Mouse (Mus musculus) MEL (cell line): ENCODE data around the gene Slc22a20. TPM values are rescaled to one million over a fixed set of nuclear protein-coding genes. Genes with fewer than 3 reads are reported as not detected.

Experiments
- DNase-seq: peaks from one replicate; pipeline ENCODE4 v3.0.0; 2011; ENCODE audit warnings: low read depth, low spot score
- H3K27ac ChIP-seq: 2 replicates; pipeline ENCODE4 v1.5.1; 2012; ENCODE audit warnings: low read depth, mild to moderate bottlenecking, control low read depth, low read length, moderate library complexity; ENCODE audit not compliant: control insufficient read depth
- H3K27me3 ChIP-seq, 2 experiments: fragments of 150-350 bp in 1 of 2; sonication (generic) in 1 of 2; 2 replicates each; pipeline ENCODE4 v1.6.1; 2012; ENCODE audit warnings: low read length in 2 of 2, mild to moderate bottlenecking in 2 of 2, improper control_type of control experiment in 1 of 2, moderate library complexity in 1 of 2; ENCODE audit not compliant: insufficient read depth in 2 of 2, control insufficient read depth in 1 of 2
- H3K36me3 ChIP-seq, 2 experiments: 2 replicates each; pipeline ENCODE4 v1.6.1; 2012 to 2014; ENCODE audit warnings: low read length in 2 of 2, improper control_type of control experiment in 1 of 2, inconsistent platforms in 1 of 2, mild to moderate bottlenecking in 1 of 2; ENCODE audit not compliant: insufficient read depth in 2 of 2, control insufficient read depth in 1 of 2
- H3K4me1 ChIP-seq, 2 experiments: fragments of 150-350 bp in 1 of 2; sonication (generic) in 1 of 2; 2 replicates each; pipeline ENCODE4 v1.6.1; 2012; ENCODE audit warnings: low read length in 2 of 2, improper control_type of control experiment in 1 of 2, mild to moderate bottlenecking in 1 of 2; ENCODE audit not compliant: insufficient read depth in 2 of 2, control insufficient read depth in 1 of 2
- H3K4me3 ChIP-seq, 2 experiments: fragments of 150-350 bp in 1 of 2; sonication (generic) in 1 of 2; 2 replicates each; pipeline ENCODE4 v1.5.1; 2012; ENCODE audit warnings: low read depth in 2 of 2, low read length in 2 of 2, mild to moderate bottlenecking in 2 of 2, moderate library complexity in 2 of 2, control low read depth in 1 of 2, improper control_type of control experiment in 1 of 2; ENCODE audit not compliant: control insufficient read depth in 1 of 2, insufficient read depth in 1 of 2
- H3K79me2 ChIP-seq: 2 replicates; pipeline ENCODE4 v1.6.1; 2012; ENCODE audit warnings: mild to moderate bottlenecking, low read length, moderate library complexity; ENCODE audit not compliant: control insufficient read depth, poor library complexity, insufficient read depth
- H3K9ac ChIP-seq: 2 replicates; pipeline ENCODE4 v1.6.1; 2012; ENCODE audit warnings: low read depth, mild to moderate bottlenecking, control low read depth, low read length, moderate library complexity; ENCODE audit not compliant: control insufficient read depth, poor library complexity, severe bottlenecking
- H3K9me3 ChIP-seq: fragments of 150-350 bp; sonication (generic); replicated peaks from 2 replicates; pipeline ENCODE4 v1.6.1; 2012; ENCODE audit warnings: mild to moderate bottlenecking, low read length, improper control_type of control experiment, moderate library complexity; ENCODE audit not compliant: insufficient read depth
- BHLHE40 ChIP-seq: IDR thresholded peaks from 2 replicates; pipeline ENCODE4 v1.6.1; 2012; ENCODE audit warnings: low read depth, mild to moderate bottlenecking, inconsistent platforms, low read length, improper control_type of control experiment, borderline replicate concordance
- CHD1 ChIP-seq: IDR thresholded peaks from 2 replicates; pipeline ENCODE4 v1.6.1; 2012; ENCODE audit warnings: low read depth, mild to moderate bottlenecking, inconsistent platforms, low read length, improper control_type of control experiment
- CHD2 ChIP-seq: IDR thresholded peaks from 2 replicates; pipeline ENCODE4 v1.6.1; 2011; ENCODE audit warnings: low read length, improper control_type of control experiment
- ELF1 ChIP-seq: IDR thresholded peaks from 2 replicates; pipeline ENCODE4 v1.6.1; 2014; ENCODE audit warnings: low read depth, mild to moderate bottlenecking, inconsistent platforms, low read length, improper control_type of control experiment, moderate library complexity
- EP300 ChIP-seq, 2 experiments: IDR thresholded peaks; 2 replicates each; pipeline ENCODE4 v1.6.1; 2011; ENCODE audit warnings: improper control_type of control experiment in 2 of 2, low read length in 2 of 2, low read depth in 1 of 2, mild to moderate bottlenecking in 1 of 2
- ETS1 ChIP-seq: IDR thresholded peaks from 2 replicates; pipeline ENCODE4 v1.6.1; 2012; ENCODE audit warnings: low read depth, mild to moderate bottlenecking, inconsistent platforms, low read length, improper control_type of control experiment, moderate library complexity
- GABPA ChIP-seq: IDR thresholded peaks from 2 replicates; pipeline ENCODE4 v1.6.1; 2012; ENCODE audit warnings: low read depth, mild to moderate bottlenecking, inconsistent platforms, low read length, improper control_type of control experiment, moderate library complexity
- GATA1 ChIP-seq: IDR thresholded peaks from 2 replicates; pipeline ENCODE4 v1.6.1; 2011; ENCODE audit warnings: low read depth, low read length, improper control_type of control experiment
- JUND ChIP-seq: IDR thresholded peaks from 2 replicates; pipeline ENCODE4 v1.6.1; 2011; ENCODE audit warnings: low read depth, mild to moderate bottlenecking, improper control_type of control experiment, low read length
- MAFK ChIP-seq: IDR thresholded peaks from 2 replicates; pipeline ENCODE4 v1.6.1; 2011; ENCODE audit warnings: low read depth, mild to moderate bottlenecking, low read length, improper control_type of control experiment, borderline replicate concordance
- MAZ ChIP-seq: IDR thresholded peaks from 2 replicates; pipeline ENCODE4 v1.6.1; 2012; ENCODE audit warnings: low read depth, mild to moderate bottlenecking, inconsistent platforms, low read length, improper control_type of control experiment
- MEF2A ChIP-seq: IDR thresholded peaks from 2 replicates; pipeline ENCODE4 v1.6.1; 2014; ENCODE audit warnings: low read depth, mild to moderate bottlenecking, inconsistent platforms, low read length, improper control_type of control experiment; ENCODE audit not compliant: poor library complexity, insufficient replicate concordance, severe bottlenecking; ENCODE audit errors: extremely low read depth
- MXI1 ChIP-seq: IDR thresholded peaks from 2 replicates; pipeline ENCODE4 v1.6.1; 2011; ENCODE audit warnings: mild to moderate bottlenecking, low read depth, low read length, improper control_type of control experiment
- MYB ChIP-seq: IDR thresholded peaks from 2 replicates; pipeline ENCODE4 v1.6.1; 2011; ENCODE audit warnings: mild to moderate bottlenecking, low read depth, low read length, improper control_type of control experiment
- MYC ChIP-seq: IDR thresholded peaks from 2 replicates; pipeline ENCODE4 v1.6.1; 2011; ENCODE audit warnings: low read depth, mild to moderate bottlenecking, low read length, improper control_type of control experiment, moderate library complexity
- NELFE ChIP-seq: IDR thresholded peaks from 2 replicates; pipeline ENCODE4 v1.6.1; 2011; ENCODE audit warnings: low read depth, low read length, improper control_type of control experiment
- POLR2A ChIP-seq, 2 experiments: IDR thresholded peaks; 2 replicates each; pipeline ENCODE4 v1.6.1; 2011 to 2012; ENCODE audit warnings: low read length in 2 of 2, mild to moderate bottlenecking in 2 of 2, control low read depth in 1 of 2, improper control_type of control experiment in 1 of 2, low read depth in 1 of 2, moderate library complexity in 1 of 2; ENCODE audit not compliant: control insufficient read depth in 1 of 2, insufficient read depth in 1 of 2, poor library complexity in 1 of 2
- POLR2AphosphoS5 ChIP-seq: IDR thresholded peaks from 2 replicates; pipeline ENCODE4 v1.6.1; 2012; ENCODE audit warnings: low read depth, borderline replicate concordance, mild to moderate bottlenecking, inconsistent platforms, low read length, moderate library complexity, mixed read lengths
- RAD21 ChIP-seq: IDR thresholded peaks from 2 replicates; pipeline ENCODE4 v1.6.1; 2011; ENCODE audit warnings: mild to moderate bottlenecking, low read depth, low read length, improper control_type of control experiment
- RCOR1 ChIP-seq: IDR thresholded peaks from 2 replicates; pipeline ENCODE4 v1.6.1; 2012; ENCODE audit warnings: low read depth, mild to moderate bottlenecking, inconsistent platforms, low read length, improper control_type of control experiment
- SIN3A ChIP-seq: IDR thresholded peaks from 2 replicates; pipeline ENCODE4 v1.6.1; 2012; ENCODE audit warnings: low read length, improper control_type of control experiment, inconsistent platforms
- SMC3 ChIP-seq: IDR thresholded peaks from 2 replicates; pipeline ENCODE4 v1.6.1; 2011; ENCODE audit warnings: low read depth, low read length, improper control_type of control experiment
- TBP ChIP-seq: IDR thresholded peaks from 2 replicates; pipeline ENCODE4 v1.8.0; 2011; ENCODE audit warnings: low read depth, low read length, improper control_type of control experiment
- TCF12 ChIP-seq: IDR thresholded peaks from 2 replicates; pipeline ENCODE4 v1.6.1; 2014; ENCODE audit warnings: low read depth, mild to moderate bottlenecking, inconsistent platforms, low read length, improper control_type of control experiment, moderate library complexity
- UBTF ChIP-seq: IDR thresholded peaks from 2 replicates; pipeline ENCODE4 v1.6.1; 2012; ENCODE audit warnings: low read depth, mild to moderate bottlenecking, inconsistent platforms, low read length, improper control_type of control experiment, moderate library complexity, borderline replicate concordance; ENCODE audit not compliant: insufficient read depth
- USF1 ChIP-seq: IDR thresholded peaks from 2 replicates; pipeline ENCODE4 v1.6.1; 2014; ENCODE audit warnings: low read depth, mild to moderate bottlenecking, inconsistent platforms, low read length, improper control_type of control experiment, moderate library complexity
- USF2 ChIP-seq, 2 experiments: IDR thresholded peaks; 2 replicates each; pipeline ENCODE4 v1.6.1; 2011 to 2012; ENCODE audit warnings: improper control_type of control experiment in 2 of 2, low read length in 2 of 2, borderline replicate concordance in 1 of 2, inconsistent platforms in 1 of 2, low read depth in 1 of 2, mild to moderate bottlenecking in 1 of 2; ENCODE audit not compliant: insufficient read depth in 1 of 2
- ZMIZ1 ChIP-seq: IDR thresholded peaks from 2 replicates; pipeline ENCODE4 v1.6.1; 2012; ENCODE audit warnings: low read depth, mild to moderate bottlenecking, inconsistent platforms, low read length, improper control_type of control experiment, moderate library complexity
- polyA plus RNA-seq, 2 experiments: library from polyadenylated mRNA; stranded (reverse) in 1 of 2; unstranded in 1 of 2; fragments of >175 nt in 1 of 2; fragments of >200 nt in 1 of 2; gene quantifications; 2 replicates each; pipeline versions ENCODE4 v1.2.1 to v1.2.4; 2012; ENCODE audit warnings: low replicate concordance in 2 of 2, low read depth in 1 of 2; ENCODE audit not compliant: insufficient read length in 2 of 2, insufficient read depth in 1 of 2, missing spikeins in 1 of 2
- total RNA-seq: library from RNA; depleted of rRNA; stranded (reverse); fragments of 300-350 nt; gene quantifications from 2 replicates; pipeline ENCODE4 v1.2.3, GENCODE M21; 2012

The Slc22a20 gene
- total and polyA plus RNA-seq, 3 experiments: not detected

- Histone ChIP-seq H3K4me1 (peaks cover 12 to 16% of the 10 kb centered on the region in 2 experiments), H3K9me3 (no peaks in the 10 kb centered on the region), H3K27ac (peak within 1 kb of the TSS; percentile 6; the same call in 1 of the 2 replicates), H3K79me2 (no peaks in the 10 kb centered on the region), H3K9ac (peak within 1 kb of the TSS; percentile 52), H3K4me3 (peak within 1 kb of the TSS; percentile 57 to 68), H3K27me3 (no peaks in the 10 kb centered on the region), H3K36me3 (peaks cover 0 to 12% of the 10 kb centered on the region in 2 experiments; a peak in 2 of 4 replicates)
- peak; percentile 97 for DNase-seq
- TF ChIP-seq POLR2A (IDR thresholded peaks at IDR 0.05; ENCODE audit: control insufficient read depth in 1 of 2, insufficient read depth in 1 of 2, low read depth in 1 of 2, low read length in 2 of 2, poor library complexity in 1 of 2) (peak in 1 of 2 experiments; percentile 57; a peak in 1 of 4 replicates), RAD21 (no peak), JUND (no peak), SIN3A (0 out of 2 replicates have a peak, but pooled peaks have one; percentile 18), TCF12 (0 out of 2 replicates have a peak, but pooled peaks have one; percentile 35), UBTF (0 out of 2 replicates have a peak, but pooled peaks have one; percentile 21), GATA1 (no peak), TBP (0 out of 2 replicates have a peak, but pooled peaks have one; percentile 22), ZMIZ1 (0 out of 2 replicates have a peak, but pooled peaks have one; percentile 53), MXI1 (0 out of 2 replicates have a peak, but pooled peaks have one; percentile 23), BHLHE40 (no peak), NELFE (peak; percentile 47; the same call in 1 of the 2 replicates), USF1 (no peak)
Measured at GRCm38 (mm10) chr19:5924713-5925093, 61.2 kb downstream of the Slc22a20 start, which contains the start of gene Cdc42ep2. Gene Cdc42ep2 (minus strand): TSS chr19:5924816.

GRCm38 (mm10) chr19:5923990-5924712, 61.8 kb downstream of the Slc22a20 start:
- no peaks in the 10 kb centered on the region for H3K27me3 ChIP-seq
- peak; percentile 92 for DNase-seq
- H3K9me3 ChIP-seq: no peaks in the 10 kb centered on the region
- H3K27ac ChIP-seq: peak overlapping the region; percentile 6; the same call in 1 of the 2 replicates
- H3K79me2 ChIP-seq: no peaks in the 10 kb centered on the region
- peak overlapping the region; percentile 52 for H3K9ac ChIP-seq
- peaks cover 12 to 16% of the 10 kb centered on the region in 2 experiments for H3K4me1 ChIP-seq
- H3K4me3 ChIP-seq: peak overlapping the region; percentile 57 to 68
- H3K36me3 ChIP-seq: peaks cover 0 to 12% of the 10 kb centered on the region in 2 experiments; a peak in 2 of 4 replicates
- TF ChIP-seq ZMIZ1: 0 out of 2 replicates have a peak, but pooled peaks have one; percentile 11
- no peak for TF ChIP-seq NELFE
- TF ChIP-seq MYC: 0 out of 2 replicates have a peak, but pooled peaks have one; percentile 21
- TF ChIP-seq CHD1: 0 out of 2 replicates have a peak, but pooled peaks have one; percentile 63
- no peak for TF ChIP-seq RCOR1
- no peak for TF ChIP-seq TBP
- 0 out of 2 replicates have a peak, but pooled peaks have one; percentile 12 for TF ChIP-seq JUND
- TF ChIP-seq ETS1: no peak
- TF ChIP-seq CHD2: no peak
- TF ChIP-seq MYB: no peak
- no peak for TF ChIP-seq MAFK
- 0 out of 2 replicates have a peak, but pooled peaks have one; percentile 50 for TF ChIP-seq MAZ
- TF ChIP-seq EP300 (IDR thresholded peaks at IDR 0.05; ENCODE audit: low read depth in 1 of 2, low read length in 2 of 2): 0 out of 4 replicates have a peak, but pooled peaks of 1 of the 2 experiments have one; percentile 24
- no peak for TF ChIP-seq MEF2A
- TF ChIP-seq ELF1: no peak
- no peak for TF ChIP-seq USF2 (IDR thresholded peaks at IDR 0.05; ENCODE audit: borderline replicate concordance in 1 of 2, insufficient read depth in 1 of 2, low read depth in 1 of 2, low read length in 2 of 2)
- no peak for TF ChIP-seq POLR2AphosphoS5
- TF ChIP-seq GABPA: no peak
- TF ChIP-seq SMC3: peak; percentile 75
- no peak for TF ChIP-seq USF1
